Mouse (Mus musculus): ENCODE measurements around the gene Ncf1. TPM values are rescaled to one million over a fixed set of nuclear protein-coding genes. Genes with fewer than 3 reads are reported as not detected.

Ncf1 gene
- polyA plus RNA-seq, 1 experiment, result 7.6 TPM

GRCm38 (mm10) chr5:134173206-134173605 lies 56.2 kb downstream of the Ncf1 start:
- Histone ChIP-seq H3K27ac (ENCODE audit: insufficient read depth, low read length) (no peak overlapping the region), H3K4me3 (ENCODE audit: insufficient read depth, low read length) (no peak overlapping the region)
- TF ChIP-seq POLR2A (IDR thresholded peaks at IDR 0.05; ENCODE audit: extremely low read depth, insufficient read depth, low read length) (no peak), CTCF (IDR thresholded peaks at IDR 0.05; ENCODE audit: extremely low read depth, insufficient read depth, low read length) (peak; percentile 50)

GRCm38 (mm10) chr5:134170167-134170566 lies 59.3 kb downstream of the Ncf1 start:
- no peak overlapping the region for H3K27ac ChIP-seq (ENCODE audit: insufficient read depth, low read length)
- no peak for TF ChIP-seq CTCF (IDR thresholded peaks at IDR 0.05; ENCODE audit: extremely low read depth, insufficient read depth, low read length)
- no peaks in the 10 kb centered on the region for H3K4me1 ChIP-seq (ENCODE audit: control insufficient read depth, insufficient read depth, low read length)
- H3K4me3 ChIP-seq (ENCODE audit: insufficient read depth, low read length), result no peak overlapping the region

More at GRCm38 (mm10) chr5:134173206-134173605, 56.2 kb downstream of the Ncf1 start:
- H3K4me1 ChIP-seq (ENCODE audit: control insufficient read depth, insufficient read depth, low read length), result peaks cover 2% of the 10 kb centered on the region; the same call in 1 of the 2 replicates

Other genes with a start within 250 kb of the Ncf1 start
- 38.3 and 39.1 TPM in 2 replicates for gene Castor2, start 129.9 kb downstream of the Ncf1 start, polyA plus RNA-seq (2012; rRNA removed)
- 14.5 and 17.2 TPM in 2 replicates for gene Rcc1l, start 52.9 kb downstream of the Ncf1 start, polyA plus RNA-seq (2012; rRNA removed)
- gene Gtf2ird2, start 45.6 kb downstream of the Ncf1 start, polyA plus RNA-seq (2012; rRNA removed), result 14.8 and 15.4 TPM in 2 replicates
- 149 and 157 TPM in 2 replicates for gene Gtf2i, start 85.1 kb upstream of the Ncf1 start, polyA plus RNA-seq (2012; rRNA removed)
- gene Gtf2ird1, start 227.1 kb upstream of the Ncf1 start, polyA plus RNA-seq (2012; rRNA removed), result 31.2 and 31.9 TPM in 2 replicates